Mouse (Mus musculus) lung, postnatal 14 days (tissue): ENCODE measurements around the gene Ppara.

Source experiments
- DNase-seq: peaks from one replicate; pipeline ENCODE4 v3.0.0; 2021

Ppara gene

GRCm38 (mm10) chr15:85809091-85809490 lies 74.3 kb downstream of the Ppara start:
- no peak for DNase-seq

GRCm38 (mm10) chr15:85810462-85810805 lies 75.7 kb downstream of the Ppara start:
- no peak for DNase-seq

DNA sequence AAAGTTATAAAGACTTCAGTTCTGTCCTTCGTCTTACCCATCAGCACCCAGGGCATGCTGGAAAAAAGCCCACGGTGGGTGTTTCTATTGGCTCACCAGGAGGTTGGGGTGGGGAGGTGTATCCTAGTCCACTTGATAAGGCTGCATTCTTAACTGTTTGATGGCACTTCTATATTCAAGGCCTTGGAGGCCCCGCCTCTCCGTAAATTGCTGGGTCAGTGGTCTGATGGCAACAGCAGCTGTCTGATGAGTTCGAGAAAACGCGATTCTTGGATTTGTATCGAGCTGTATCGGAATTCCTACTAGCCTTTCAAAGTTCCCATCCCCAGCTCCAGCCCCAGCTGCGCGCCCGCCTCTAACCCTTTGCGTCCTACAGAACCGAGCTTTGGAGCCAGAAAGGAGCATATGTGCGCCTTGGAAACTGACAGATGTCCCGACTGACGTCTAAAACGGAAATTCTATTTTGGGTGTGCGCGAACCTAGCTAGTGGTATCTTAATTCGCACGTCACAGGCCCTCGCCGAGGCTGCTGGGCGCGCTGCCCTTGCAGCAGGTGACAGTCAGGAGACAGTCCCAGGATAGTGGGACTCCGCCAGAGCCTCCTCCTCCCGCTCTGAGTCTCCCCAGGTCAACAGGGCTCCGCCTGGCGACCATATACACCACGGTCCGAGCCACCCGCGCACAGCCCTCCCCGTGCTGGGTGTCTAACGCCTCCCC lies 76.2 kb downstream of the Ppara start:
- peak; percentile 60 for DNase-seq

DNA sequence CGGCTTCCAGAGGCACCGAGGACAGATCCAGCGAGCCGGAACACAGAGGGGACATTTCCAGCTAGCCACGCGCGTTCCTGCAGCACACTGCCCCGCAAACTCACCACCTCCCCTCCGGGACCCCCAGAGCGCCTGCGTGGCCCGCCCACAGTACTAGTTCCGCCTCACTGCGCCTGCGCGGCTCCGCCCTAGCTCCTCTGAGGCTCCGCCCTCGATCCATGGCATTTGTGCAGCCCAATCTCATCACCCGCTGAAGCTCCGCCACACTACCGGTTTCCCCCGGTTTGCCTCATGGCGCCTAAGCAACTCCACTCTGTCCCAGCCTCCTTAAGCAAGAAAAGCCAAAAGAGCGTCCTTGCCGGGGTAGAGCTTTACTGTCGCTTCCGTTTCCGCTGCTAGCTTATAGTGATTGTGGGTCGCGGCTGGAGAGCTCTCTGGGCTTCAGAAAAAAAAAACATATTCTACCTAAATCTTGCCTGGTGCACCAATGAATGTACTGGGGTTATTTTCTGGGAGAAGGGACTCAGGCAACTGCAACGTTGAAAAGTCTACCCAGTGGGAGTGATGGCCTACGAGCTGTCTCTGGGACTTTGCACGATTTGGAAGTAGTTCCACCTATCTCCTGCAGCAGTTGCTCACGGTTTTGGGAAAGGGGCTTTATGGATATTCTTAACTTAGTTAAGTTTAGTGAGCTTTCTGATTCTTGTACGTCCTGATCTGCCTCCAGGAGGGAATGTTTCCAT lies 76.9 kb downstream of the Ppara start, which contains the start of gene Cdpf1:
Cdpf1 (minus strand) TSS at position 163 of the 743 bp plus-strand sequence.
- DNase-seq = peak; percentile 99

DNA sequence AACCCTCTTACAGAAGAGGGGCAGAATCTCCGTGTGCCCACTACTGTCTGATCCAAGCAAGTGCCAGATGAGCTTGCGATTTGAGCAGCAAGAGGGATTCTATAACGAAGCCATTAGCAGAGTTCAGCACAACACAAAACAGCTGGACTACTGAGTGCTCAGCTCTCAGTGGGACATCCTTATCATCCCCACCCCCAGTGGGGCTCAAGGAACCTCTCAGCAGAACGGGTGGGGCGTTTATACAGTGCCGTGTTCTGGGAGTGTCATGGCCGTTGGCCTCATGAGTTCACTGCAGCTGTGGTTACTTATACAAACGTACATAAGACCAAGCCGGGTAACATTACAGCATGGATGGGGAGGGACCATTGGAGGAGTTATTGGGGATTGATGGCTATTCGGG lies 78.6 kb downstream of the Ppara start:
- DNase-seq = no peak

GRCm38 (mm10) chr15:85821203-85822010 lies 86.6 kb downstream of the Ppara start, which contains the start of gene Pkdrej:
Gene Pkdrej (minus strand): TSS chr15:85821734.
- peak; percentile 48 for DNase-seq

GRCm38 (mm10) chr15:85822011-85822359 lies 87.2 kb downstream of the Ppara start:
- no peak for DNase-seq

GRCm38 (mm10) chr15:85826676-85827075 lies 91.9 kb downstream of the Ppara start:
- no peak for DNase-seq

DNA sequence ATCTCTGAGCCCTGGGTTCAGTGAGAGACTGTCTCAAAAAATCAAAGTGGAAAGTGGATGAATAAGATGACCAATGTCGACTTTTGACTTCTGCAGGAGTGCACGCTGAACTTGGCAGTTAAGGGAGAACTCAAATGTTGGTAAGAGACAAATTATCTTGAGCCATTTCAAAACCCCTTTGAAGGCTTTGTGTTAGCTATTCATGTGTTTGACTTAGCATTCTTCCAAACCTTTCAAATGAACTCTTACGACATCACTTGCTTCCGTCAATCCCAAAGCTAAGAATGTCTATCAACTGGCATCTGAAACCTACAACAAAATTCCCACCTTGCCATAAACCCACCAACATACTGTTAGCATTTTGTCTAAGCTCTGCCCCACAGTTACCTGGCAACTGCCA lies 93.3 kb downstream of the Ppara start:
- DNase-seq = no peak

- no peak for DNase-seq
These were observed 94.7 kb downstream of the Ppara start for GRCm38 (mm10) chr15:85829470-85829869.

DNA sequence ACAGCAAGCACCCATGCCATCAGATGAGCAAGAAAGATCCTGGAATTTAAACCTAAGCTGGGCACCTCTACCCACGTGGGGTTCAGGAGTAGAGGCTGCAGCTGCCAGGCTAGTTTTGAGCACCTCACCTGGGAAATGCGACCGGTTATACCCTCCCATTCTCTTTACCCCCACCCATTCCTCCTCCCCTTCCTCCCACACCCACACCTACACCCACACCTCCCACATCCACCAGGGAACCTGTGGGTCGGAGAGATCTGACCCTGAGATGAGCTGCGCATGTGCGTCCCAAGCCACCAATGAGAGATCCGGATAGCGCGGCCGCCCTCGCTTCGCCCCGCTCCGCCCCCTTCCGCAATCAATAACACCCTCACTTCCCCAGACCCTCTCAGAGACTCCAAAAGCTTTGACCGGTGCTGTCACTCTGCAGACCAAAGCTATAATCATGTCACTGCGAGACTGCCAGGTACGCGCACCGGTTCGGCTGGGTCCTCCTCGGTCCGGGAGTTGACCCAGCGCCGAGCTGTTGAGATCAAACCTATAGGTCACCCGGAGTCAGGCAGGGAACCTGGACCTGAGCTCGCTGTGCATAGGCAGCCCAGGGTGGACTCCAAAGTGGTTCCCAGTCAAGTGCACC lies 97.3 kb downstream of the Ppara start, which contains the start of gene Ttc38:
Ttc38 (plus strand) TSS at position 353 of the 637 bp plus-strand sequence.
- DNase-seq = peak; percentile 85

GRCm38 (mm10) chr15:85832599-85832998 lies 97.8 kb downstream of the Ppara start:
- no peak for DNase-seq

GRCm38 (mm10) chr15:85835335-85835734 lies 100.6 kb downstream of the Ppara start:
- DNase-seq = no peak

- no peak for DNase-seq
These were observed 102.1 kb downstream of the Ppara start for GRCm38 (mm10) chr15:85836887-85837286.

DNA sequence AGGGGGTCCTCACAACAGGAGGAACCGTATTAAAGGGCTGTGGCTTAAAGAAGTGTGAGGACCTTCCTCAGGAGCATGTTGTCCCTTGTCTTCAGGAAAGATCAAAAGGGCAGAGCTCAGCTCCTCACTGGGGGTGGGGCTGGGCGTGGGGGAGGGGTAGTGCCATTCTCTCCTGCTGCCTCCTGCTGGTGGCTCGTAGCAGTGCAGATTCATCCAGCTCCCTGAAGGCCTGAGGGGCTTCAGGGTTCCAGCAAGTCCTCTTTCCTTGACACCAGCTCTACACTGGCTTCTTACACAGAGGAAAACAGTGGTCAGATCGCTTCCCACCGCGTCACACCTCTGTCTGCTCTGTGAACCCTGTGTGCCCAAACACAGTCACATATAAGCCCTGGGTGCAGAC lies 106.2 kb downstream of the Ppara start:
- DNase-seq = peak; percentile 52

DNA sequence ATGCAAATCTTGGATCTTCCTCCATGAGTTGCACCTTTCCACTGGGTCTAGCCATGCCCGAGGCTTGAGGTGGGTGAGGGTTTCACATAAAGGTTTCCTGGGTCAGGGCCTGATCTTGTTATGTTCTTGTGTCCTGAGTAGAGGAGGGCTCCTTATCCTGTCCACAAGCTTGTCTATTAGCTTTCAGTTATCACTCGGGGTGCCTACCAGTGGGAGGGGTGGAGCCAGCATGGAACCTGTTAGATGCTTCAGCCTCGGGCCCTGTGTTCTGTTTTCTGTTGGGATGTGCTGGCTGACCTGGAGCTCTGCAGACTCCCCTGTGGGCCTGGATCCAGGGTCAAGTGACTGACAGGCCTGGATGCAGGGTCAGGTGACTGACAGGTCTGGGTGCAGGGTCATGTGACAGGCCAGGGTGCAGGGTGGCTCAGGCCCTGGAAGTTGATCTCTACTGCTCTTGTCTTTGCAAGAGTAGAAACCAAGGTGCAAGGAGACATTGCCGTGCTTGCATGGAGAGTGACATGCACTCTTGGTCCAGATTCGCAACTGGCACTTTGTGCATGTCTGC lies 107.1 kb downstream of the Ppara start:
- no peak for DNase-seq

DNA sequence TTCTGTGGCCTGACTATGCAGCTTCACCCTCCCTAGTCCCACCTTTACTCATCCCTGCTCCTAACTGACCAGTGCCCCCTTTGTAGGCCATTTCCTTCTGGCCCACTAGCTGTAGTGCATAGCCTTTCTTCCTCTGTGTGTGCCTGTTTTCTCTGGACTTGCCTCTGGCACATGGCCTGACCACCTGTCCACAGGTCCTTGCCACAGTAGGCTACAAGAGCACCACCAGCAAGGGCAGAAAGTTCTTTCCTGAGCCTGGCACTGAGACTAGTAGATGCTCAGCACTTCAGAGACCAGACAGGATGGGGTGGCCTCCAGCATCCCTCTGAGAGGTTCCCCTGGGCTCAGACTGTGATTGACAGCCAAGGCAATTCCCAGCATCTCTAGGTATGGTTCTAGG lies 110.3 kb downstream of the Ppara start:
- DNase-seq = no peak

- DNase-seq = no peak
These were observed 117.0 kb downstream of the Ppara start for GRCm38 (mm10) chr15:85851656-85852392.
